Comparison of ENCODE assay signal across 12 mouse cellular contexts in the genomic region with DNA sequence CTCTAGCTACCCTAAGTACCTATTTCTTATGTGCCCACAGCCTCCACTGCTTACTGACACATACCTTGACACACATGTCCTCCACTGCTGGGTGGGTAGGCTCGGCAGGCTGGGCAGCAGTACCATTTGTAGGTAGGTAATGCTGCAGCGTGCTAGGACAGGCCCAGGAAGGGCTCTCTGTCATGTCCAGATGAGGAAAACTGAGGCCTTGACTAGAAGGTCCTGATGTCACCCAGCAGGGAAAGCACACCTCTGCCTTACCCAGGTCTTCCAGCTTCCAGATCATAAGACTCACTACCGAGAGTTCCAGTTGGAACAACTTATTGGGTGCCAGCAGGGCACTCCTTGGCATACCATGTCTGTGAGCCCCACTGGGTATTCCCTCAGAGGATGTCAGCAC. TPM values are rescaled to one million over a fixed set of nuclear protein-coding genes. Genes with fewer than 3 reads are reported as not detected.
A peak's percentile ranks its signal among the peaks of the same experiment; 100 is the strongest.
DNase-seq lines count a peak whose midpoint lies in the region; ATAC-seq and TF ChIP-seq lines count a peak whose summit lies in the region.
"Had no signal": no experiment of that assay in that cellular context is flagged by ENCODE, and none has a peak within 500 bp of the region (broad histone marks: within the 10 kb centered on the region; RNA-seq: fewer than 3 reads in every experiment).

No protein-coding gene starts in this region.

- WGBS in forebrain, embryonic 14.5 days: 93% methylated on average over 3 of the region's 3 CpGs
- WGBS in forebrain, embryonic 15.5 days: 88% methylated on average over 3 of the region's 3 CpGs
- WGBS in kidney, postnatal 0 days: 88% methylated on average over 3 of the region's 3 CpGs
- WGBS in kidney, adult 2 months: 77% methylated on average over 3 of the region's 3 CpGs
- WGBS in liver, embryonic 12.5 days (ENCODE audit: insufficient replicate concordance): 77% methylated on average over 3 of the region's 3 CpGs

- no peak for ATAC-seq in forebrain, embryonic 14.5 days
- ATAC-seq in forebrain, embryonic 15.5 days (replicated peaks): no peak
- ATAC-seq in kidney, postnatal 0 days (replicated peaks; ENCODE audit: low FRiP score, low read depth): no peak
- no peak for ATAC-seq in G1E (ENCODE audit: extremely low read depth, insufficient number of reproducible peaks, low FRiP score, poor library complexity, severe bottlenecking)
- ATAC-seq in liver, embryonic 12.5 days: no peak

- no peak for TF ChIP-seq POLR2A in kidney, adult 2 months (IDR thresholded peaks at IDR 0.05; ENCODE audit: low read depth, low read length)

- no peaks in the 10 kb centered on the region for H3K9me3 ChIP-seq in forebrain, embryonic 14.5 days (replicated peaks; ENCODE audit: control insufficient read depth, low read length)
- no peaks in the 10 kb centered on the region for H3K9me3 ChIP-seq in forebrain, embryonic 15.5 days
- no peaks in the 10 kb centered on the region for H3K9me3 ChIP-seq in kidney, postnatal 0 days (replicated peaks; ENCODE audit: low read length)
- H3K9me3 ChIP-seq in G1E (replicated peaks): no peaks in the 10 kb centered on the region
- no peaks in the 10 kb centered on the region for H3K9me3 ChIP-seq in liver, embryonic 12.5 days (replicated peaks)

- no peaks in the 10 kb centered on the region for H3K27me3 ChIP-seq in forebrain, embryonic 14.5 days (replicated peaks; ENCODE audit: control insufficient read depth, insufficient read depth, low read length)
- no peaks in the 10 kb centered on the region for H3K27me3 ChIP-seq in forebrain, embryonic 15.5 days
- no peaks in the 10 kb centered on the region for H3K27me3 ChIP-seq in kidney, postnatal 0 days (ENCODE audit: insufficient read depth, low read length)
- H3K27me3 ChIP-seq in kidney, adult 2 months (replicated peaks; ENCODE audit: control insufficient read depth, insufficient read depth, low read length): no peaks in the 10 kb centered on the region
- no peaks in the 10 kb centered on the region for H3K27me3 ChIP-seq in G1E (ENCODE audit: insufficient read depth, low read length)
- no peaks in the 10 kb centered on the region for H3K27me3 ChIP-seq in liver, embryonic 12.5 days (replicated peaks)

- no peak for TF ChIP-seq CTCF in kidney, postnatal 0 days (IDR thresholded peaks at IDR 0.05; ENCODE audit: low read depth)
- no peak for TF ChIP-seq CTCF in kidney, adult 2 months (conservative IDR thresholded peaks at IDR 0.05; ENCODE audit: insufficient read depth, insufficient read length, low read depth, low read length)
- TF ChIP-seq CTCF in G1E (IDR thresholded peaks at IDR 0.05; ENCODE audit: low read depth, low read length): no peak

- no peak overlapping the region for H3K27ac ChIP-seq in forebrain, embryonic 14.5 days (ENCODE audit: low read depth, low read length)
- H3K27ac ChIP-seq in forebrain, embryonic 15.5 days (replicated peaks): no peak overlapping the region
- no peak overlapping the region for H3K27ac ChIP-seq in kidney, postnatal 0 days
- no peak overlapping the region for H3K27ac ChIP-seq in kidney, adult 2 months (ENCODE audit: insufficient read depth, low read depth, low read length)
- peak overlapping the region; percentile 95 for H3K27ac ChIP-seq in liver, embryonic 12.5 days
- H3K27ac ChIP-seq: macrophage had no signal

- no peak overlapping the region for H3K4me2 ChIP-seq in forebrain, embryonic 14.5 days (ENCODE audit: low read length)
- no peak overlapping the region for H3K4me2 ChIP-seq in forebrain, embryonic 15.5 days (replicated peaks)
- no peak overlapping the region for H3K4me2 ChIP-seq in kidney, postnatal 0 days (ENCODE audit: low read length)
- peak overlapping the region; percentile 66 for H3K4me2 ChIP-seq in liver, embryonic 12.5 days

- H3K4me3 ChIP-seq in forebrain, embryonic 14.5 days (ENCODE audit: low read depth, low read length): no peak overlapping the region
- no peak overlapping the region for H3K4me3 ChIP-seq in forebrain, embryonic 15.5 days
- H3K4me3 ChIP-seq in kidney, postnatal 0 days (replicated peaks; ENCODE audit: low read depth, low read length): no peak overlapping the region
- H3K4me3 ChIP-seq in kidney, adult 2 months (ENCODE audit: insufficient read depth, low read depth, low read length): no peak overlapping the region
- peak overlapping the region; percentile 39; the same call in 1 of the 2 replicates for H3K4me3 ChIP-seq in G1E (ENCODE audit: low read depth, low read length)
- H3K4me3 ChIP-seq in liver, embryonic 12.5 days: 0 out of 2 replicates have a peak overlapping the region, but pooled peaks have one; percentile 3

- no peak for DNase-seq in forebrain, embryonic 14.5 days (ENCODE audit: low spot score)
- DNase-seq in kidney, postnatal 0 days (ENCODE audit: low spot score): no peak
- DNase-seq in kidney, adult 2 months: no peak
- no peak for DNase-seq in G1E (ENCODE audit: low spot score)
- DNase-seq in right cerebral cortex, adult 18-20 months: no peak
- DNase-seq in left cerebral cortex, postnatal 10 days (ENCODE audit: extremely low spot score in 1 of 2, low spot score in 2 of 2): no peak
- DNase-seq: cerebellum, postnatal 14 days had no signal

- H3K4me1 ChIP-seq in forebrain, embryonic 14.5 days (ENCODE audit: control insufficient read depth, insufficient read depth, low read length): peaks cover 16% of the 10 kb centered on the region
- peaks cover 45% of the 10 kb centered on the region for H3K4me1 ChIP-seq in forebrain, embryonic 15.5 days
- peaks cover 26% of the 10 kb centered on the region for H3K4me1 ChIP-seq in kidney, postnatal 0 days (replicated peaks; ENCODE audit: insufficient read depth, low read length)
- peaks cover 18% of the 10 kb centered on the region for H3K4me1 ChIP-seq in kidney, adult 2 months (ENCODE audit: control insufficient read depth, insufficient read depth, low read length)
- H3K4me1 ChIP-seq in G1E (ENCODE audit: insufficient read depth, low read depth, low read length): peaks cover 97% of the 10 kb centered on the region
- H3K4me1 ChIP-seq in liver, embryonic 12.5 days: peaks cover 95% of the 10 kb centered on the region

- peaks cover 40% of the 10 kb centered on the region for H3K36me3 ChIP-seq in forebrain, embryonic 14.5 days (ENCODE audit: control insufficient read depth, insufficient read depth, low read length)
- peaks cover 19% of the 10 kb centered on the region for H3K36me3 ChIP-seq in forebrain, embryonic 15.5 days
- H3K36me3 ChIP-seq in kidney, postnatal 0 days (ENCODE audit: insufficient read depth, low read length): peaks cover 22% of the 10 kb centered on the region
- H3K36me3 ChIP-seq in kidney, adult 2 months (ENCODE audit: control insufficient read depth, insufficient read depth, low read length): no peaks in the 10 kb centered on the region
- peaks cover 72% of the 10 kb centered on the region for H3K36me3 ChIP-seq in G1E (replicated peaks)
- peaks cover 32% of the 10 kb centered on the region for H3K36me3 ChIP-seq in liver, embryonic 12.5 days

- intact Hi-C loops in left cerebral cortex, postnatal 10 days (cut with DNase I): loop anchor here (2.0 kb wide), 1 partner anchor 28 kb away; no protein-coding TSS in a partner anchor

- H3K9ac ChIP-seq in forebrain, embryonic 14.5 days (ENCODE audit: low read length): 0 out of 2 replicates have a peak overlapping the region, but pooled peaks have one; percentile 13
- H3K9ac ChIP-seq in forebrain, embryonic 15.5 days (replicated peaks): no peak overlapping the region
- H3K9ac ChIP-seq in kidney, postnatal 0 days (ENCODE audit: low read depth, low read length): 0 out of 2 replicates have a peak overlapping the region, but pooled peaks have one; percentile 19
- peak overlapping the region; percentile 53 for H3K9ac ChIP-seq in liver, embryonic 12.5 days

RNA-seq across cellular contexts. Expression of gene Cic, which starts 7.5 kb away (rescaled TPM):
- polyA plus RNA-seq in forebrain, embryonic 14.5 days (2014; fragmentation: Nextera tagmentation; extraction: Ambion mirVana): 37.4 and 38.7 TPM in 2 replicates
- polyA plus RNA-seq in forebrain, embryonic 15.5 days (2015; fragmentation: Nextera tagmentation; extraction: Ambion mirVana): 53.2 and 54.4 TPM in 2 replicates
- polyA plus RNA-seq in kidney, postnatal 0 days (2015; fragmentation: Nextera tagmentation; extraction: Ambion mirVana): 22.0 and 23.3 TPM in 2 replicates
- 41.8 and 41.9 TPM in 2 replicates for polyA plus RNA-seq in kidney, adult 2 months (2012; rRNA removed)
- 154 and 160 TPM in 2 replicates for total RNA-seq in G1E (2014; fragmentation: Nextera tagmentation)
- 32.2 and 36.6 TPM in 2 replicates for total RNA-seq in G1E (2017)
- 381 and 382 TPM in 2 replicates for polyA plus RNA-seq in G1E (2012)
- polyA plus RNA-seq in liver, embryonic 12.5 days (2016; fragmentation: Nextera tagmentation; extraction: Ambion mirVana): 17.0 TPM in 2 replicates
- total RNA-seq in left cerebral cortex, postnatal 10 days (2021): 100 to 1,000 TPM; 244 to 271 TPM

RNA-seq across cellular contexts. Expression of gene Pafah1b3, which starts 22.8 kb away (rescaled TPM):
- 574 and 635 TPM in 2 replicates for polyA plus RNA-seq in forebrain, embryonic 14.5 days (2014; fragmentation: Nextera tagmentation; extraction: Ambion mirVana)
- polyA plus RNA-seq in forebrain, embryonic 15.5 days (2015; fragmentation: Nextera tagmentation; extraction: Ambion mirVana): 521 and 550 TPM in 2 replicates
- polyA plus RNA-seq in kidney, postnatal 0 days (2015; fragmentation: Nextera tagmentation; extraction: Ambion mirVana): 144 and 152 TPM in 2 replicates
- polyA plus RNA-seq in kidney, adult 2 months (2012; rRNA removed): 48.9 and 50.2 TPM in 2 replicates
- total RNA-seq in G1E (2014; fragmentation: Nextera tagmentation) (39.0 and 41.3 TPM in 2 replicates), G1E (2017) (76.9 and 94.6 TPM in 2 replicates)
- 69.0 and 79.2 TPM in 2 replicates for polyA plus RNA-seq in G1E (2012)
- 44.1 and 51.0 TPM in 2 replicates for polyA plus RNA-seq in liver, embryonic 12.5 days (2016; fragmentation: Nextera tagmentation; extraction: Ambion mirVana)
- total RNA-seq in left cerebral cortex, postnatal 10 days (2021): 10 to 100 TPM; 64.1 to 67.5 TPM

RNA-seq across cellular contexts. Expression of gene Erf, which starts 24.4 kb away (rescaled TPM):
- 7.7 and 8.2 TPM in 2 replicates for polyA plus RNA-seq in forebrain, embryonic 14.5 days (2014; fragmentation: Nextera tagmentation; extraction: Ambion mirVana)
- 4.8 and 5.5 TPM in 2 replicates for polyA plus RNA-seq in forebrain, embryonic 15.5 days (2015; fragmentation: Nextera tagmentation; extraction: Ambion mirVana)
- polyA plus RNA-seq in kidney, postnatal 0 days (2015; fragmentation: Nextera tagmentation; extraction: Ambion mirVana): 12.7 and 18.6 TPM in 2 replicates
- 37.0 and 46.2 TPM in 2 replicates for polyA plus RNA-seq in kidney, adult 2 months (2012; rRNA removed)
- 31.5 and 43.4 TPM in 2 replicates for total RNA-seq in G1E (2014; fragmentation: Nextera tagmentation)
- total RNA-seq in G1E (2017): 6.9 TPM in 2 replicates
- 97.7 and 117 TPM in 2 replicates for polyA plus RNA-seq in G1E (2012)
- 6.5 and 7.5 TPM in 2 replicates for polyA plus RNA-seq in liver, embryonic 12.5 days (2016; fragmentation: Nextera tagmentation; extraction: Ambion mirVana)
- total RNA-seq in left cerebral cortex, postnatal 10 days (2021): 10 to 100 TPM; 47.7 to 55.1 TPM

RNA-seq across cellular contexts. Expression of gene Prr19, which starts 26.2 kb away (rescaled TPM):
- polyA plus RNA-seq in forebrain, embryonic 14.5 days (2014; fragmentation: Nextera tagmentation; extraction: Ambion mirVana): 1.8 and 2.2 TPM in 2 replicates
- 1.6 and 2.1 TPM in 2 replicates for polyA plus RNA-seq in forebrain, embryonic 15.5 days (2015; fragmentation: Nextera tagmentation; extraction: Ambion mirVana)
- 0.21 and 0.26 TPM in 2 replicates for polyA plus RNA-seq in kidney, postnatal 0 days (2015; fragmentation: Nextera tagmentation; extraction: Ambion mirVana)
- polyA plus RNA-seq in kidney, adult 2 months (2012; rRNA removed): 0.08 TPM in 1 of 2 replicates, not detected in the other
- total RNA-seq in G1E (2014; fragmentation: Nextera tagmentation): not detected in 2 replicates
- not detected in 2 replicates for total RNA-seq in G1E (2017)
- polyA plus RNA-seq in G1E (2012): 0.07 TPM in 1 of 2 replicates, not detected in the other
- polyA plus RNA-seq in liver, embryonic 12.5 days (2016; fragmentation: Nextera tagmentation; extraction: Ambion mirVana): 0.10 and 0.14 TPM in 2 replicates
- under 1 TPM in 1 of 2 experiments, not detected in 1; 0.28 TPM for total RNA-seq in left cerebral cortex, postnatal 10 days (2021)
- total RNA-seq: adrenal gland, postnatal 4 days; layer of hippocampus, postnatal 25 days had no signal
- polyA plus RNA-seq: macrophage had no signal

RNA-seq across cellular contexts. Expression of gene Tmem145, which starts 30.9 kb away (rescaled TPM):
- polyA plus RNA-seq in forebrain, embryonic 14.5 days (2014; fragmentation: Nextera tagmentation; extraction: Ambion mirVana): 14.5 and 25.5 TPM in 2 replicates
- 30.9 and 32.3 TPM in 2 replicates for polyA plus RNA-seq in forebrain, embryonic 15.5 days (2015; fragmentation: Nextera tagmentation; extraction: Ambion mirVana)
- polyA plus RNA-seq in kidney, postnatal 0 days (2015; fragmentation: Nextera tagmentation; extraction: Ambion mirVana): 0.23 and 0.50 TPM in 2 replicates
- 0.28 and 0.35 TPM in 2 replicates for polyA plus RNA-seq in kidney, adult 2 months (2012; rRNA removed)
- total RNA-seq in G1E (2014; fragmentation: Nextera tagmentation) (not detected in 2 replicates), G1E (2017) (not detected in 2 replicates)
- not detected in 2 replicates for polyA plus RNA-seq in G1E (2012)
- 0.14 TPM in 2 replicates for polyA plus RNA-seq in liver, embryonic 12.5 days (2016; fragmentation: Nextera tagmentation; extraction: Ambion mirVana)
- total RNA-seq in left cerebral cortex, postnatal 10 days (2021): 10 to 100 TPM; 89.2 to 91.0 TPM
- polyA plus RNA-seq: macrophage had no signal

Comparison
In these comparisons a context has a peak if more than half of its experiments do, and no peak if none do; other contexts are left out.
1. H3K4me3 ChIP-seq: peak in G1E (single experiment) and liver, embryonic 12.5 days (single experiment); none in forebrain, embryonic 14.5 days (single experiment), forebrain, embryonic 15.5 days (single experiment), kidney, postnatal 0 days (single experiment) and kidney, adult 2 months (single experiment).